Mouse (Mus musculus): ENCODE results near the gene Foxn3. TPM values are rescaled to one million over a fixed set of nuclear protein-coding genes. Genes with fewer than 3 reads are reported as not detected.

Gene Foxn3
- total and polyA plus RNA-seq, 3 experiments, result 9.7 to 26.8 (median 11.0) TPM

DNA sequence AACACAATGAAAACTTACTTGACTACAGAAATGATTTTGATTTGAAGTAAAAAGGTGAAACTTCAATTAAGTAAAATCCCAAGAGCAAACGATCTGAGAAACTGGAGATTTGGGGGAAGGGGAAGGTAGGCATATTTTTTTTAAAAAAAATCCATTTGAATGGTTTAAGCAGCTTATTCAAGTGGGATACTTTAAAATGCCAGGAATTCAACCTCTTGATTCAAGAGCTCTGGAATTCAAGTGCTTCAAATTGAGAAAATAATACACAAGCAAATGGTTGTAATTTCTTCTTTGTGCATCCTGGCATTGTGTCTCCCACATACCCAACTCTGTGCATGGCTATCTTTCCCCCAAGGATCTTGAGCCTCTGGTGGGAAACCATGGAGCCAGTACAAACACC lies 300.5 kb downstream of the Foxn3 start:
- Histone ChIP-seq H3K9ac (ENCODE audit: insufficient read depth, low read depth) (no peak overlapping the region), H3K4me2 (ENCODE audit: insufficient read depth, low read depth, poor library complexity, severe bottlenecking) (no peak overlapping the region), H3K9me3 (replicated peaks; ENCODE audit: low read length) (no peaks in the 10 kb centered on the region), H3K27ac (ENCODE audit: insufficient read depth, low read depth) (no peak overlapping the region), H3K27me3 (replicated peaks) (no peaks in the 10 kb centered on the region), H3K79me2 (replicated peaks; ENCODE audit: control insufficient read depth, extremely low read depth, insufficient read depth, poor library complexity, severe bottlenecking) (no peaks in the 10 kb centered on the region), H3K4me1 (ENCODE audit: control insufficient read depth in 1 of 2, insufficient read depth in 2 of 2) (peaks cover 3 to 51% of the 10 kb centered on the region in 2 experiments; a peak in 2 of 4 replicates), H3K36me3 (replicated peaks in 1 of 2; ENCODE audit: control insufficient read depth in 1 of 2, insufficient read depth in 1 of 2, low read length in 1 of 2) (peaks cover 7 to 45% of the 10 kb centered on the region in 2 experiments), H3K4me3 (replicated peaks in 1 of 3; ENCODE audit: low read depth in 2 of 3, low read length in 2 of 3, poor library complexity in 1 of 3) (no peak overlapping the region)
- in situ Hi-C loops (cut with MboI; ENCODE audit: low pct_ligation_motif_present, low pct_unique_long_range_greater_than_20kb, low sequenced_read_pairs) (no loop called here), dilution Hi-C loops (cut with MboI; ENCODE audit: extremely low pct_ligation_motif_present, extremely low pct_unique_long_range_greater_than_20kb, low sequenced_read_pairs) (no loop called here)
- no peak for TF ChIP-seq RCOR1 (conservative IDR thresholded peaks at IDR 0.05; ENCODE audit: low read depth, low read length)
- no peak for TF ChIP-seq NELFE (IDR thresholded peaks at IDR 0.05; ENCODE audit: low read depth, low read length)
- TF ChIP-seq CHD1 (IDR thresholded peaks at IDR 0.05; ENCODE audit: low read depth, low read length), result no peak
- TF ChIP-seq JUND (conservative IDR thresholded peaks at IDR 0.05; ENCODE audit: low read depth, low read length), result no peak
- no peak for TF ChIP-seq MYC (IDR thresholded peaks at IDR 0.05; ENCODE audit: low read depth, low read length)
- no peak for TF ChIP-seq ELF1 (IDR thresholded peaks at IDR 0.05; ENCODE audit: low read depth, low read length)
- no peak for TF ChIP-seq POLR2A (IDR thresholded peaks at IDR 0.05; ENCODE audit: low read depth, low read length)
- no peak for TF ChIP-seq USF2 (conservative IDR thresholded peaks at IDR 0.05; ENCODE audit: low read depth, low read length)
- TF ChIP-seq ZC3H11A (IDR thresholded peaks at IDR 0.05; ENCODE audit: low read depth, low read length), result no peak
- TF ChIP-seq JUN (IDR thresholded peaks at IDR 0.05; ENCODE audit: insufficient read depth, low read depth, low read length), result no peak
- no peak for TF ChIP-seq ZKSCAN1 (IDR thresholded peaks at IDR 0.05; ENCODE audit: borderline replicate concordance, low read depth, low read length)
- no peak for TF ChIP-seq PAX5 (IDR thresholded peaks at IDR 0.05; ENCODE audit: low read length)
- no peak for TF ChIP-seq ETS1 (conservative IDR thresholded peaks at IDR 0.05; ENCODE audit: low read depth, low read length)
- no peak for TF ChIP-seq CHD2 (IDR thresholded peaks at IDR 0.05; ENCODE audit: low read length)
- TF ChIP-seq MAFK (IDR thresholded peaks at IDR 0.05; ENCODE audit: insufficient replicate concordance, low read length), result no peak
- TF ChIP-seq MXI1 (IDR thresholded peaks at IDR 0.05; ENCODE audit: low read depth, low read length), result no peak
- TF ChIP-seq POLR2AphosphoS2 (IDR thresholded peaks at IDR 0.05; ENCODE audit: low read depth, low read length), result no peak
- TF ChIP-seq USF1 (IDR thresholded peaks at IDR 0.05; ENCODE audit: low read depth, low read length), result no peak
- no peak for TF ChIP-seq CTCF (conservative IDR thresholded peaks at IDR 0.05 in 1 of 2, IDR thresholded peaks at IDR 0.05 in 1 of 2; ENCODE audit: low read depth in 2 of 2, low read length in 2 of 2)
- no peak for DNase-seq (ENCODE audit: extremely low read depth)

DNA sequence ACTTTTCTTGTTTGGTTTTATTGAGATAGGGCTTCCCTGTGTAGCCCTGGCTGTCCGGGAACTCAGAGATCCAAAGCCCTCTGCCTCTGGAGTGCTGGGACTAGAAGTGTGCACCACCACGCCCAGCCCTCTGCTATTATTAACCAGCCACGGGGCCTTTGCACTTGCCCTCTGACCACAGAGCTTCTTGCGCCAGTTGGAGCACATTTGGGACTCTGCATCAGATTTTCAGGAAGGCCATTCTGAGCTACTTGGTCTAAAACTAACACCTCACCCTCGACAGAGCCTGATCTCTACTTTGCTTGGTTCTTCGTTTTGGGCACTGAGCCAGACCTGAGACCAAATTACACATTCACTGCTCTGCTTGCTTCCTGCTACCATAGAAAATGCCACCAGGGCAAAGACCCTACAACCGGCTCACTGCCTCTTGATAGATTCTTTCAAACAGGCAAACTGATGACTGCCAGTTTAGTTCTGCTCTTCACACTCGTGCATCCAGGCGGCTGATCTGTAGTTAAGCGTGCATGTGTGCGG lies 301.2 kb downstream of the Foxn3 start:
- H3K9me3 ChIP-seq (replicated peaks; ENCODE audit: low read length), result no peaks in the 10 kb centered on the region
- TF ChIP-seq SIN3A (IDR thresholded peaks at IDR 0.05; ENCODE audit: low read length) (no peak), BHLHE40 (IDR thresholded peaks at IDR 0.05; ENCODE audit: low read depth, low read length) (no peak), CTCF (conservative IDR thresholded peaks at IDR 0.05 in 1 of 2, IDR thresholded peaks at IDR 0.05 in 1 of 2; ENCODE audit: low read depth in 2 of 2, low read length in 2 of 2) (no peak), POLR2A (IDR thresholded peaks at IDR 0.05; ENCODE audit: low read depth, low read length) (no peak), USF1 (IDR thresholded peaks at IDR 0.05; ENCODE audit: low read depth, low read length) (no peak), USF2 (conservative IDR thresholded peaks at IDR 0.05; ENCODE audit: low read depth, low read length) (no peak), ZKSCAN1 (IDR thresholded peaks at IDR 0.05; ENCODE audit: borderline replicate concordance, low read depth, low read length) (no peak), PAX5 (IDR thresholded peaks at IDR 0.05; ENCODE audit: low read length) (no peak), KAT2A (IDR thresholded peaks at IDR 0.05; ENCODE audit: insufficient replicate concordance, low read length) (no peak), ZNF384 (IDR thresholded peaks at IDR 0.05; ENCODE audit: low read depth, low read length) (no peak), MAFK (IDR thresholded peaks at IDR 0.05; ENCODE audit: insufficient replicate concordance, low read length) (no peak), TCF12 (IDR thresholded peaks at IDR 0.05; ENCODE audit: low read depth, low read length) (no peak), UBTF (IDR thresholded peaks at IDR 0.05; ENCODE audit: low read depth, low read length) (no peak), HCFC1 (IDR thresholded peaks at IDR 0.05; ENCODE audit: low read depth, low read length) (no peak), JUN (IDR thresholded peaks at IDR 0.05; ENCODE audit: insufficient read depth, low read depth, low read length) (no peak), MEF2A (IDR thresholded peaks at IDR 0.05; ENCODE audit: borderline replicate concordance, low read depth, low read length) (no peak), ZMIZ1 (IDR thresholded peaks at IDR 0.05; ENCODE audit: low read depth, low read length) (no peak)
- H3K4me3 ChIP-seq (replicated peaks in 1 of 3; ENCODE audit: low read depth in 2 of 3, low read length in 2 of 3, poor library complexity in 1 of 3), result no peak overlapping the region
- H3K4me2 ChIP-seq (ENCODE audit: insufficient read depth, low read depth, poor library complexity, severe bottlenecking), result no peak overlapping the region
- no peaks in the 10 kb centered on the region for H3K27me3 ChIP-seq (replicated peaks)
- no peak overlapping the region for H3K9ac ChIP-seq (ENCODE audit: insufficient read depth, low read depth)
- H3K27ac ChIP-seq (ENCODE audit: insufficient read depth, low read depth), result no peak overlapping the region
- in situ Hi-C loops (cut with MboI; ENCODE audit: low pct_ligation_motif_present, low pct_unique_long_range_greater_than_20kb, low sequenced_read_pairs) (no loop called here), dilution Hi-C loops (cut with MboI; ENCODE audit: extremely low pct_ligation_motif_present, extremely low pct_unique_long_range_greater_than_20kb, low sequenced_read_pairs) (no loop called here)
- H3K36me3 ChIP-seq (replicated peaks in 1 of 2; ENCODE audit: control insufficient read depth in 1 of 2, insufficient read depth in 1 of 2, low read length in 1 of 2), result peaks cover 7 to 38% of the 10 kb centered on the region in 2 experiments
- peaks cover 3 to 51% of the 10 kb centered on the region in 2 experiments; a peak in 2 of 4 replicates for H3K4me1 ChIP-seq (ENCODE audit: control insufficient read depth in 1 of 2, insufficient read depth in 2 of 2)
- H3K79me2 ChIP-seq (replicated peaks; ENCODE audit: control insufficient read depth, extremely low read depth, insufficient read depth, poor library complexity, severe bottlenecking), result no peaks in the 10 kb centered on the region
- DNase-seq (ENCODE audit: extremely low read depth), result no peak

Measured in CH12.LX (cell line).